Mouse (Mus musculus): ENCODE results near the gene Dctpp1. TPM values are rescaled to one million over a fixed set of nuclear protein-coding genes. Genes with fewer than 3 reads are reported as not detected.

Dctpp1 gene
- 252 and 290 TPM in 2 replicates for polyA plus RNA-seq (2014; fragmentation: Nextera tagmentation; extraction: Ambion mirVana)

DNA sequence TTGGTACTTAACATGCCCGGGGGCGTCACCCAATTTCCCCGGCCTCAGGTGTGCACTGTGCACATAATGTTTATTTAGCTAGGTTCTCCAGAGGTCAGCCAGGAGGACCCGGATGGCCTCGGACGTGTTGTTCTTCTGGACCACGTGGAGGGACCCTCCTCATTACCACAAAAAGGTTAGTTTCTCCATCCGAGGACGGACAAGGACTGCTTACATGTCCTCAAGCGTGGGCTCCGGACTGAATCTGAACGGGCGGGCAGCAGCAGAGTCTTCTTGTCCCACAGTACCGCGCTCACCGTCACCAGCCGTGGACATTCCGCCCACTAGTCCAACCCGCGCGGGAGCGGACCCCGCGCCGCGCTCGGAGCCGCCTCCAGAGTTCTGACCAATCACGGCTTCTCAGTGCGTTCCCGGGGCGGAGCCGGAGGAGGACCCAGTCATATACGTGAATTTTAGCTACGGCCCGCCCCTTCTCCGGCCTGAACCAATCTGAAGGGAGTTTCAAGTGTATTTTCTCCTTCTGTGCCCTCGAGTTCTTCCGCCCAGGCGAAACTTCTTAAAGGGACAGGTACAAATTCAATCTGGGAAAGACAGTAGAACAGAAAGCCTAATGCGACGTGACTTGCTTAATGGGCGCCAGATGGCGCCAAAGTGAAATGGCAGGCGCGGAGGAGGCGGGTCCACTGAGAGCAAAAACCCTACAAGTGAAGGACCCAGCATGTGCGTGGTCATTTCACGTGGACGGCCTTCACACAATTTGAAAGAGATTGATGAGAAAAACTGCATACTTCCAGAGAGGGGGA, at the start of gene Dctpp1:
Gene Dctpp1, minus strand, starts transcription at position 401 of the 803 bp plus-strand sequence.
- Histone ChIP-seq H3K27me3 (ENCODE audit: control insufficient read depth, insufficient read depth, low read length) (no peaks in the 10 kb centered on the region), H3K36me3 (ENCODE audit: control insufficient read depth, insufficient read depth, low read length) (peaks cover 16% of the 10 kb centered on the region; the same call in 1 of the 2 replicates), H3K4me3 (ENCODE audit: low read length) (peak within 1 kb of the TSS; percentile 57), H3K4me2 (replicated peaks; ENCODE audit: low read depth, low read length) (peak within 1 kb of the TSS; percentile 64), H3K9ac (ENCODE audit: low read depth, low read length) (peak within 1 kb of the TSS; percentile 71), H3K9me3 (ENCODE audit: control insufficient read depth, low read length) (no peaks in the 10 kb centered on the region), H3K27ac (ENCODE audit: low read depth, low read length) (no peak within 1 kb of the TSS), H3K4me1 (ENCODE audit: control insufficient read depth, insufficient read depth, low read length) (0 out of 2 replicates have a peak, but pooled peaks cover 4% of the 10 kb centered on the region)
- ATAC-seq (ENCODE audit: low FRiP score, low TSS enrichment): peak; percentile 98
- WGBS: under 1% methylated on average over 50 of the region's 50 CpGs

DNA sequence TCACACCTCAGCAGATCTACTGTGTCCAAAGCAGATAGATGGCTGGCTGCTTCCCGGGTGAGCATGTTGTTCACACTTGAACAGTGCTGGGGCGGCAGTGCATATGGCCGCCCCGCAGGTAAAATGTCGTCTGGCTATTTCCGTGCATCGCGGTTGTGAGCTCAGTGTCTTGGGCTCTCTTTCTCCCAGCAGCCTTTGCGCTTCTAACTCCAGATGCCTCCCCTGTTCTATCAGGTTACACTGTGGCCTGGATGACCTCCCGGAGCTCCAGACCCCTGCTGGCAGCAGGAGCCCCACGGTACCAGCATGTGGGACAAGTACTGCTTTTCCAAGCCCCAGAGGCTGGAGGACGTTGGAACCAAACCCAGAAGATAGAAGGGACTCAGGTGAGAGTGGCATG, 49.4 kb upstream of the Dctpp1 start:
- WGBS: 65% methylated on average over 12 of the region's 12 CpGs
- no peaks in the 10 kb centered on the region for H3K36me3 ChIP-seq (ENCODE audit: control insufficient read depth, insufficient read depth, low read length)
- ATAC-seq (ENCODE audit: low FRiP score, low TSS enrichment): no peak; the same call in 1 of the 2 replicates
- no peak overlapping the region for H3K4me2 ChIP-seq (replicated peaks; ENCODE audit: low read depth, low read length)
- no peaks in the 10 kb centered on the region for H3K9me3 ChIP-seq (ENCODE audit: control insufficient read depth, low read length)
- H3K9ac ChIP-seq (ENCODE audit: low read depth, low read length): no peak overlapping the region
- no peaks in the 10 kb centered on the region for H3K27me3 ChIP-seq (ENCODE audit: control insufficient read depth, insufficient read depth, low read length)
- no peak overlapping the region for H3K27ac ChIP-seq (ENCODE audit: low read depth, low read length)
- no peak overlapping the region for H3K4me3 ChIP-seq (ENCODE audit: low read length)
- H3K4me1 ChIP-seq (ENCODE audit: control insufficient read depth, insufficient read depth, low read length): no peaks in the 10 kb centered on the region

- Histone ChIP-seq H3K9ac (ENCODE audit: low read depth, low read length) (no peak overlapping the region), H3K4me2 (replicated peaks; ENCODE audit: low read depth, low read length) (no peak overlapping the region), H3K27ac (ENCODE audit: low read depth, low read length) (no peak overlapping the region), H3K4me3 (ENCODE audit: low read length) (no peak overlapping the region), H3K9me3 (ENCODE audit: control insufficient read depth, low read length) (no peaks in the 10 kb centered on the region), H3K36me3 (ENCODE audit: control insufficient read depth, insufficient read depth, low read length) (no peaks in the 10 kb centered on the region), H3K27me3 (ENCODE audit: control insufficient read depth, insufficient read depth, low read length) (no peaks in the 10 kb centered on the region), H3K4me1 (ENCODE audit: control insufficient read depth, insufficient read depth, low read length) (no peaks in the 10 kb centered on the region)
- WGBS: 75% methylated on average over 4 of the region's 4 CpGs
- ATAC-seq (ENCODE audit: low FRiP score, low TSS enrichment): 0 out of 2 replicates have a peak, but pooled peaks have one; percentile 65
Observed at GRCm38 (mm10) chr7:127308887-127309286, 48.4 kb upstream of the Dctpp1 start.

- Histone ChIP-seq H3K4me3 (ENCODE audit: low read length) (no peak overlapping the region), H3K4me2 (replicated peaks; ENCODE audit: low read depth, low read length) (no peak overlapping the region), H3K36me3 (ENCODE audit: control insufficient read depth, insufficient read depth, low read length) (no peaks in the 10 kb centered on the region), H3K9ac (ENCODE audit: low read depth, low read length) (no peak overlapping the region), H3K9me3 (ENCODE audit: control insufficient read depth, low read length) (no peaks in the 10 kb centered on the region), H3K4me1 (ENCODE audit: control insufficient read depth, insufficient read depth, low read length) (no peaks in the 10 kb centered on the region), H3K27me3 (ENCODE audit: control insufficient read depth, insufficient read depth, low read length) (no peaks in the 10 kb centered on the region), H3K27ac (ENCODE audit: low read depth, low read length) (no peak overlapping the region)
- no peak for ATAC-seq (ENCODE audit: low FRiP score, low TSS enrichment)
- WGBS: 84% methylated on average over 2 of the region's 2 CpGs
Observed at GRCm38 (mm10) chr7:127308431-127308830, 47.9 kb upstream of the Dctpp1 start.

- Histone ChIP-seq H3K36me3 (ENCODE audit: control insufficient read depth, insufficient read depth, low read length) (no peaks in the 10 kb centered on the region), H3K27me3 (ENCODE audit: control insufficient read depth, insufficient read depth, low read length) (no peaks in the 10 kb centered on the region), H3K4me2 (replicated peaks; ENCODE audit: low read depth, low read length) (no peak overlapping the region), H3K4me3 (ENCODE audit: low read length) (no peak overlapping the region), H3K9ac (ENCODE audit: low read depth, low read length) (no peak overlapping the region), H3K4me1 (ENCODE audit: control insufficient read depth, insufficient read depth, low read length) (no peaks in the 10 kb centered on the region), H3K9me3 (ENCODE audit: control insufficient read depth, low read length) (no peaks in the 10 kb centered on the region), H3K27ac (ENCODE audit: low read depth, low read length) (no peak overlapping the region)
- ATAC-seq (ENCODE audit: low FRiP score, low TSS enrichment): no peak
- 86% methylated on average over 5 of the region's 5 CpGs for WGBS
Observed at GRCm38 (mm10) chr7:127297586-127298193, 37.2 kb upstream of the Dctpp1 start.

DNA sequence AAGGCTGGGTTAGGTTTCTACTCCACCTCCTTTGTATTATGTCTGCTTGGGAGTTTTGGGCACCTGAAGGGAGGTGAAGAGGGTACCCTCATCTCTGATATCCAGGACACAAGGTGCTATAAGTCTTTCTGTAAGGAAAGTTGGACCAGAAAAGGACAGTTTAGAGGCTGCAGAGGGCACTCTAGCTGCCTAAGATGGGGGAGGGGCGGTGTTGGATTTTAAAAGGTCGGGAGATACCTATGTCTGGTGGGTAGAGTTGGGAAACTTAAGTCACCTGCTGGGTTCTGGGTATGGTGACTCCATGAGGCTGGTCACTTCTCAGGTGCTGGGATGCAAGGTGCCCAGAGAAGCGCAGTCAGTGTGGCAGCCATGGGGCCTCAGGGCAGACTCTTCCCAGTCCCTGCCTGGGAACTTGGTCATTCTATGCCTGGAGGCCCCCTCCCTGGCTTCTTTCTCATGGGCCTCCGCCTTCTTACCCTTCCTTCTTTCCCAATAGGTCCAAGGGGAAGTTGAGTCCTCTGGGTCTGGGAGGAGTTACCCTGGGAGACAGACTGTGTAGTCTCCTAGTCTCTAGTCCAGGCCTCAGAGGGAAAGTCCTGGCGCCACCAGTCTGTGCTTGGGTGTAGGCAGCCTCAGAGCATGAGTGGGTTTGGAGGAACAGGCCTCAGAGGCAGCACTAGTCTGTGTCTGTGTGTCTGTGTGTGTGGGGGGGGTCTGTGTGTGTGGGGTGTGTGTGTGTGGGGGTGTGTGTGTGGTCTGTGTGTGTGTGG, 36.5 kb upstream of the Dctpp1 start:
- no peaks in the 10 kb centered on the region for H3K9me3 ChIP-seq (ENCODE audit: control insufficient read depth, low read length)
- no peaks in the 10 kb centered on the region for H3K4me1 ChIP-seq (ENCODE audit: control insufficient read depth, insufficient read depth, low read length)
- no peak for ATAC-seq (ENCODE audit: low FRiP score, low TSS enrichment)
- H3K27ac ChIP-seq (ENCODE audit: low read depth, low read length): no peak overlapping the region
- no peaks in the 10 kb centered on the region for H3K36me3 ChIP-seq (ENCODE audit: control insufficient read depth, insufficient read depth, low read length)
- H3K4me2 ChIP-seq (replicated peaks; ENCODE audit: low read depth, low read length): no peak overlapping the region
- H3K27me3 ChIP-seq (ENCODE audit: control insufficient read depth, insufficient read depth, low read length): no peaks in the 10 kb centered on the region
- whole genome bisulfite sequencing: 90% methylated on average over 5 of the region's 5 CpGs
- H3K4me3 ChIP-seq (ENCODE audit: low read length): no peak overlapping the region
- H3K9ac ChIP-seq (ENCODE audit: low read depth, low read length): no peak overlapping the region

GRCm38 (mm10) chr7:127296098-127296497, 35.6 kb upstream of the Dctpp1 start, which contains the start of gene Itgal:
Gene Itgal (plus strand): TSS chr7:127296260.
- no peak within 1 kb of the TSS for H3K4me2 ChIP-seq (replicated peaks; ENCODE audit: low read depth, low read length)
- H3K4me1 ChIP-seq (ENCODE audit: control insufficient read depth, insufficient read depth, low read length): no peaks in the 10 kb centered on the region
- WGBS: 72% methylated on average over 11 of the region's 11 CpGs
- H3K27ac ChIP-seq (ENCODE audit: low read depth, low read length): no peak within 1 kb of the TSS
- no peaks in the 10 kb centered on the region for H3K27me3 ChIP-seq (ENCODE audit: control insufficient read depth, insufficient read depth, low read length)
- no peak within 1 kb of the TSS for H3K4me3 ChIP-seq (ENCODE audit: low read length)
- ATAC-seq (ENCODE audit: low FRiP score, low TSS enrichment): no peak
- no peaks in the 10 kb centered on the region for H3K36me3 ChIP-seq (ENCODE audit: control insufficient read depth, insufficient read depth, low read length)
- H3K9ac ChIP-seq (ENCODE audit: low read depth, low read length): no peak within 1 kb of the TSS
- H3K9me3 ChIP-seq (ENCODE audit: control insufficient read depth, low read length): no peaks in the 10 kb centered on the region

- 37% methylated on average over 8 of the region's 8 CpGs for WGBS
- no peak overlapping the region for H3K4me2 ChIP-seq (replicated peaks; ENCODE audit: low read depth, low read length)
- no peak for ATAC-seq (ENCODE audit: low FRiP score, low TSS enrichment)
- no peak overlapping the region for H3K4me3 ChIP-seq (ENCODE audit: low read length)
- H3K27me3 ChIP-seq (ENCODE audit: control insufficient read depth, insufficient read depth, low read length): no peaks in the 10 kb centered on the region
- H3K36me3 ChIP-seq (ENCODE audit: control insufficient read depth, insufficient read depth, low read length): no peaks in the 10 kb centered on the region
- H3K9ac ChIP-seq (ENCODE audit: low read depth, low read length): no peak overlapping the region
- no peaks in the 10 kb centered on the region for H3K4me1 ChIP-seq (ENCODE audit: control insufficient read depth, insufficient read depth, low read length)
- peaks cover 15% of the 10 kb centered on the region for H3K9me3 ChIP-seq (ENCODE audit: control insufficient read depth, low read length)
- no peak overlapping the region for H3K27ac ChIP-seq (ENCODE audit: low read depth, low read length)
Observed at GRCm38 (mm10) chr7:127290142-127290541, 29.6 kb upstream of the Dctpp1 start.
